Mouse (Mus musculus) urinary bladder, postnatal 4 days (tissue): ENCODE results near the gene Sephs2.
A peak's percentile ranks its signal among the peaks of the same experiment; 100 is the strongest.

ENCODE experiments used
- DNase-seq, 2 experiments: peaks; one replicate each; pipeline ENCODE4 v3.0.0; 2021 to 2022; ENCODE audit warnings: low spot score in 2 of 2

The Sephs2 gene

GRCm38 (mm10) chr7:127273925-127274789 is at the start of gene Sephs2:
Gene Sephs2 (minus strand): TSS chr7:127274055.
- peak; percentile 86 to 93 for DNase-seq

- no peak for DNase-seq
These were observed 48.2 kb upstream of the Sephs2 start for GRCm38 (mm10) chr7:127322085-127322484.

GRCm38 (mm10) chr7:127321106-127321505 is 47.3 kb upstream of the Sephs2 start:
- no peak for DNase-seq

- DNase-seq = no peak
These were observed 40.1 kb upstream of the Sephs2 start for GRCm38 (mm10) chr7:127313912-127314311.

DNA sequence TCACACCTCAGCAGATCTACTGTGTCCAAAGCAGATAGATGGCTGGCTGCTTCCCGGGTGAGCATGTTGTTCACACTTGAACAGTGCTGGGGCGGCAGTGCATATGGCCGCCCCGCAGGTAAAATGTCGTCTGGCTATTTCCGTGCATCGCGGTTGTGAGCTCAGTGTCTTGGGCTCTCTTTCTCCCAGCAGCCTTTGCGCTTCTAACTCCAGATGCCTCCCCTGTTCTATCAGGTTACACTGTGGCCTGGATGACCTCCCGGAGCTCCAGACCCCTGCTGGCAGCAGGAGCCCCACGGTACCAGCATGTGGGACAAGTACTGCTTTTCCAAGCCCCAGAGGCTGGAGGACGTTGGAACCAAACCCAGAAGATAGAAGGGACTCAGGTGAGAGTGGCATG is 36.1 kb upstream of the Sephs2 start:
- no peak for DNase-seq

DNA sequence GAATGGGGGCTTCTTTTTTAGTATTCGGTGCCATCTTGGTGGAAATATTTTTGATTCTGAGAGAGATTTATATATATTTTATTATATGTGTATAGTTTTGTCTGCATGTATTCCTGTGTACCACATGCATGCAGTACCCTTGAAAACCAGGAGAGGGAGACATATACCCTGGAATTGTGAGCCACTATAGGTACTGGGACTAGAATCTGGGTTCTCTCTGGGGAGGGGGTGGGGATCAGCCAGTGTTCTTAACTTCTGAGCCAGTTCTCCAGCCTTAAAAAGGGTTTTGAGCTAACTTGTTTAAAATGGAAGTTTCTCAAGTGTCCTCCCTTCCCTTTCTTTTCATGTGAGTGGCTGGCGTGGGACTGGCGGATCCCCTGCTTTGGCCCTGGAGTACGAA is 35.0 kb upstream of the Sephs2 start:
- DNase-seq = no peak

DNA sequence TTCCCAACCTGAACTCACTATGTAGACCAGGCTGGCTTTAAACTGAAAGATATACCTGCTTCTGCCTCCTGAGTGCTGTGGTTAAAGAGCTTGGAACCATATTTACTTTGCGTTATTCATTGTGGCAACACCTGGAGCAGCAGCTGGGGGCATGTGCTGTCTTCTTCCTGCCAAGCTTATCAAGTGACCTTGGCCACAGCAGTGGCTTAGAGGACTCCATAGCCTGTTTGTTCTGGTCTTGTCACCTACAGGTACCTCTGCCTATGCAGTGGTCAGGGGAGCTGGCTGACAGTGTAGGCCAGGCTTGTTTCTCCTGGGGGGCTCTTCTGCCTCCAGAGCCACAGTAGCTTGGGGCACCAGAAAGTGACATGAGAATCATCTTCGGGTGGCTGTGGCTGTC is 34.6 kb upstream of the Sephs2 start:
- DNase-seq = no peak

GRCm38 (mm10) chr7:127297586-127298193 is 23.8 kb upstream of the Sephs2 start:
- DNase-seq = no peak

- no peak for DNase-seq
These were observed 23.1 kb upstream of the Sephs2 start for GRCm38 (mm10) chr7:127296786-127297555.

DNA sequence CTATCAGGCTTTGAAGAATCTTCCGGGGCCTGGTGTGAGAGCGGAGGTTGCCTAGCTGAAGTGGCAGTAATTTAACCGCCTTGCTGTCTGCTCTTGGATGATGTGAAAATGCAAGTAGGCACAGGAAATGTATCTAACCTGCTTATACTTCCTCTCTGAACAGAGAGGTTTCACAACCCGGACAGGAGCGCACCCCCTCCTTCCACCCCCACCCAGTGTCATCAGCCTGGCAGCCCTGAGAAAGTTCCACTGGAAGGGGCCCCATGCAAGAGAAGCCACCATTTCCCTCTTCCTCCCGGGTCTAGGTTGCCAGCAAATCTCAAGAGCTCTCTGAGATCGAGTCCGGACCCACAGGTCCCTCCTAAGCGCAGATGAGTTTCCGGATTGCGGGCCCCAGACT is 22.2 kb upstream of the Sephs2 start, which contains the start of gene Itgal:
Itgal (plus strand) TSS at position 163 of the 400 bp plus-strand sequence.
- no peak for DNase-seq

DNA sequence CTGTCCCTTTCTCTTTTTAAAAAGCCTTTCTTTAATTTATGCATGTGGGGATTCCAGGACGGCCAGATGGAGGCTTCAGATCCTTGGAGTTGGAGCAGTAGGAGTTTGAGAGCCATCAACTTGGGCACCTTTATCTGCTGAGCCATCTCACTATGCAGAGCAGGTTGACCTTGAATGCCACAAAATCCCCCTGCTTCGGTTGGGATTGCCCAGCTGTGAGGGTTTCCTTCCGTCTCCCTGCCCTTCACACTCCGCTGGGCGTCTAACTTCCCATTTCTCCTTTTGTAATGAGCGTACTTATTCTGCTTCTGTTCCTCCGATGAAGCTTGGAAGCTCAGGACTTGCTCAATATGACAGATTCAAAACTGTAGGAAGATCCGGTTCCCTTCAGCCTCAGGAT is 16.3 kb upstream of the Sephs2 start:
- DNase-seq = no peak

GRCm38 (mm10) chr7:127289306-127289705 is 15.5 kb upstream of the Sephs2 start:
- no peak for DNase-seq

- DNase-seq = no peak
These were observed 14.1 kb upstream of the Sephs2 start for GRCm38 (mm10) chr7:127287940-127288339.

DNA sequence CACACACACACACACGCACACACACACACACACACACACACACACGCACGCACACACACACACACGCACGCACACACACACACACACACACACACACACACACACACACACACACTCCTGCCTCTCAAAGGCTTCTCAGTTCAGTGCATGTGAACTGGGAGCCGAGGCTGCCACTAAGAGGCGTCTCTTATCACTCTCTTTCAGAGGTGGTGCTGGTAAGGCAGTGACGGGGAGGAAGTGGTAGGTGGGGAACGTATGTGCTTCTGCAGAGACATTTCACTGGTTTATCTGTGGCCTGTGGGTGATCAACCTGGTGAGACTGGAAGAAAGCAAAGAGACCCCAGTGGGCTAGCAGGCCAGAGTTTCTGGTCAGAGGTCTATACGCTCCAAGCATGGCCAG is 11.3 kb upstream of the Sephs2 start:
- DNase-seq = no peak

DNA sequence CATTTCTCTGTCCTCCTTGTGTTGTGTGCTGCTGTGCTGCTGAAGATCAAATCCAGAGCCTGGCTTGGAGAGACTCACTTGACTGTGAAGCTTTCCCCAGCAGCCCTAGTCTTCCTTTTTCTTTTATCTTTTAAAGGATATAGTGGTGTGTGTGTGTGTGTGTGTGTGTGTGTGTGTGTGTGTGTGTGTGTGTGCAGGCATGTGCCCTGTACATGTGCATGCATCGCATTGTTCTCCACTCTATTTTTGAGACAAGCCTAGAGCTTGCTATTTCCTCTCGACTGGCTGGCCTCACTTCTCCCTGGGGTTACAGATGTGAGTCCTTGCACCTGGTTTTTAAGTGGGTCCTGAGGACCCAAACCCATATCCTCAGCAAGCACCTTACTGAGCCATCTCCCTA is 8.3 kb upstream of the Sephs2 start:
- DNase-seq = no peak

GRCm38 (mm10) chr7:127281114-127281513 is 7.3 kb upstream of the Sephs2 start:
- DNase-seq = no peak

- no peak for DNase-seq
These were observed 6.2 kb upstream of the Sephs2 start for GRCm38 (mm10) chr7:127280092-127280491.

DNA sequence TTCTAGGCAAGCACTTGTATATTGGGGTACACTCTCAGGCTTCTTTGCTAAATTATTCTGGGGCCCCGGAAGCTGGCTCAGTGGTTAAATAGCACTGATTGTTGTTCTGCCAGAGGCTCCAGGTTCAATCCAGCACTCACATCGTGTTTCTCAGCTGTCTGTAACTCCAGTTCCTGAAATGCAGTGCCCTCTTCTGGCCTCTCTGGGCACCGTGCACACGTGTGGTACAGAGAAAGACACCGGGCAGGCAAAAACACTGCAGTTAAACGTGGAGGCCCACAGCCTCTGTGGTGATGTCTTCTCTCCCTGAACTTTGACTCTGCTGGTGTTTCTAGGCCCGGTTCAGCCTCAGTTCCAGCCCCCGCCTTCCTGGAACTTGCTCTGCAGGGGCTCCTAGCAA is 4.5 kb upstream of the Sephs2 start:
- DNase-seq = no peak

DNA sequence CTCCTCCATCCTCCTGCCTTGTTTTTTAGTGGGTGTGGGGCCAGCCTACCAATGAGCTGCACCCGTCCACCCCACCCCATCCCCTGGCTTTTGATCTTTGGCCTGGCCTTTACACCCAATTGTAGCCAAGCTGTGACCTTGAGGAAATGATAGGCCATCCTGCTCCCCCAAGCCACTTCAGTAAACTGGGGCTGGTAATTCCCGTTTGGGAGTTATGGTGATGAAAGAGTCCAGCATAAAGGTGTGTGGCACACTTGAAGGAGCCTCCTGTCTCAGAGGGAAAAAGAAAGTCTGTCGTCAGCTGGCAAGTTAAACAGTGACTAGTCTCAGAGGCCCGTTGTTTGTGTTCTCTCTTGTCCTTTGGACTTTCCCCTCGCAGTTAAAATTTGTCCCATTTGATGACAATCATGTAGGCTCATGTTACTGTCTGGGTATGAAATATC is 2.7 kb upstream of the Sephs2 start:
- no peak for DNase-seq

DNA sequence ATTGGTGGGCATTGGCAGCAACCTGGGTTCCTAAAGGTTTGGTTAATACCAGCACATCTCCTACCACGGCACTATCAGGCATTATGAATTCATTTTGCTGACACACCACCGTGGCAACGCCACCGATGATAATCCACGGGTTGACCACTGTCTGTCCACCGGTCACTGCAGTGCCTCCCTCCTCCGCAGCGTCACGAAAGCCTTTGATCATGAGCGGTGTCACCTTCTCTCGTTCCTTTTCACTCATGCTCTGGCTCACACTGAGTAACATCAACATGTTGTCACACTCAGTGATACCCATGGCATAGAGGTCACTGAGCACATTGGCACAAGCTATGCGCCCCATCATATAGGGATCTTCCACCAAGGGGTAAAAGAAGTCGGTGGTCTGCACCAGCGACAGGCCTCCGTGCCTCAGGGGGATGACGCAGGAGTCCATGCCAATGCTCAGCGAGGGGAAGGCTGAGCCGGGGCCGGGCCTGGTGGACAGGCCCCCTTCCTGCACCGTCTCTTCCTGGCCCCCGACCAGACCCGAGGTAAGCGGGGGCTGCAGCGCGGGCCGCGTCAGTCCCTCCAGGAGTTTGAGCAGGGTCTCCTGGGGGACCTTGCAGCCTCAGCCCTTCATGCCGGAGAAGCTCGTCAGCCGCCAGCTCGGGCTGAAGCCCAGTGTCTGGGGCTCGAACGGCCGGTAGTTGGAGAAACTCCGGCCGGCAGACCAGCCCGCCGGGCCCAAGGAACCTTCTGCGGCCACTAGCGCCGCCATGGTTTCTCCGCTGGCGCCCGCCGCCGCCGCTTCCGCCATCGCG is 534 bp downstream of the Sephs2 start:
- no peak for DNase-seq

GRCm38 (mm10) chr7:127272566-127272965 is 1.3 kb downstream of the Sephs2 start:
- no peak for DNase-seq

DNA sequence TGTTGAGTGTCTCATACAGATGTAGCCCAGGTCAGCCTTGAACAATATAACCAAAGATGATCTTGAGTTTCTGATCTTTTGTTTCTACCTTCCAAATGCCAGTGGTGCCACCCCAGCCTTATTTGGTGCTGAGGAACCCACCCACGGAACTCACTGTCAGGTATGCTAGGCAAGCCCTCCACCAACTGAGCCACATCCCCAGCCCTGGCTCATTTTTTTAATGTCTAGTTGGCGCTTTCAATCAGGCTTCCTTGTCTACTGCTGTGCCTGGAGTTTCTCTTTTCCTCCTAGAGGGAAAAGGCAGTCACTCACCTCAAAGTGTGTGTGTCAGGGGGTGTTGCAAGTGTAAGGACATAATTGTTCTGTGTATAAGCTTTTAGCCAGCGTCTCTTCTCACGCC is 2.8 kb downstream of the Sephs2 start:
- no peak for DNase-seq
